Comparison of ENCODE assay signal across 15 mouse cellular contexts in genomic region chr6:52967557-52968270, GRCm38 (mm10).
DNase-seq lines count a peak whose midpoint lies in the region; ATAC-seq lines count a peak whose summit lies in the region.
"Had no signal": no experiment of that assay in that cellular context is flagged by ENCODE, and none has a peak within 500 bp of the region (broad histone marks: within the 10 kb centered on the region; RNA-seq: fewer than 3 reads in every experiment).

No protein-coding gene starts in this region.

- no peaks in the 10 kb centered on the region for H3K36me3 ChIP-seq in kidney, embryonic 15.5 days
- H3K36me3 ChIP-seq in embryonic facial prominence, embryonic 11.5 days (replicated peaks; ENCODE audit: control insufficient read depth, insufficient read depth, low read depth, low read length), result no peaks in the 10 kb centered on the region
- no peaks in the 10 kb centered on the region for H3K36me3 ChIP-seq in intestine, embryonic 16.5 days (ENCODE audit: control insufficient read depth, insufficient read depth, low read length)
- H3K36me3 ChIP-seq in stomach, embryonic 16.5 days (ENCODE audit: control insufficient read depth, insufficient read depth, low read length), result no peaks in the 10 kb centered on the region
- H3K36me3 ChIP-seq: liver, embryonic 15.5 days; neural tube, embryonic 15.5 days had no signal

- no peak overlapping the region for H3K4me3 ChIP-seq in kidney, embryonic 15.5 days (replicated peaks)
- H3K4me3 ChIP-seq in embryonic facial prominence, embryonic 11.5 days (ENCODE audit: low read depth, low read length), result no peak overlapping the region
- no peak overlapping the region for H3K4me3 ChIP-seq in intestine, embryonic 16.5 days (ENCODE audit: low read length)
- no peak overlapping the region for H3K4me3 ChIP-seq in stomach, embryonic 16.5 days (replicated peaks; ENCODE audit: low read length)
- H3K4me3 ChIP-seq: left cerebral cortex, adult 2 months; liver, embryonic 15.5 days; neural tube, embryonic 15.5 days had no signal

- no peak overlapping the region for H3K9ac ChIP-seq in kidney, embryonic 15.5 days
- H3K9ac ChIP-seq in embryonic facial prominence, embryonic 11.5 days (replicated peaks; ENCODE audit: low read length), result no peak overlapping the region
- H3K9ac ChIP-seq in intestine, embryonic 16.5 days (ENCODE audit: low read depth, low read length), result no peak overlapping the region
- no peak overlapping the region for H3K9ac ChIP-seq in stomach, embryonic 16.5 days (ENCODE audit: low read length)
- H3K9ac ChIP-seq: forebrain, postnatal 0 days; liver, embryonic 15.5 days; neural tube, embryonic 15.5 days had no signal

- H3K27me3 ChIP-seq in kidney, embryonic 15.5 days, result no peaks in the 10 kb centered on the region
- H3K27me3 ChIP-seq in embryonic facial prominence, embryonic 11.5 days (ENCODE audit: control insufficient read depth, insufficient read depth, low read length), result no peaks in the 10 kb centered on the region
- no peaks in the 10 kb centered on the region for H3K27me3 ChIP-seq in intestine, embryonic 16.5 days (replicated peaks; ENCODE audit: control insufficient read depth, insufficient read depth, low read length)
- H3K27me3 ChIP-seq in stomach, embryonic 16.5 days (ENCODE audit: control insufficient read depth, insufficient read depth, low read length), result no peaks in the 10 kb centered on the region
- H3K27me3 ChIP-seq: CH12.LX; liver, embryonic 15.5 days; neural tube, embryonic 15.5 days had no signal

- WGBS in kidney, embryonic 15.5 days, result 43% methylated on average over 10 of the region's 10 CpGs
- 30% methylated on average over 10 of the region's 10 CpGs for WGBS in embryonic facial prominence, embryonic 11.5 days
- WGBS in intestine, embryonic 16.5 days, result 42% methylated on average over 10 of the region's 10 CpGs
- WGBS in stomach, embryonic 16.5 days, result 42% methylated on average over 10 of the region's 10 CpGs

- DNase-seq in kidney, adult 11 months, result no peak
- DNase-seq in embryonic facial prominence, embryonic 11.5 days (ENCODE audit: low spot score), result peak; percentile 64
- DNase-seq in right cerebral cortex, postnatal 4 days, result no peak
- DNase-seq in kidney, postnatal 36 days, result no peak
- DNase-seq: cerebellum, adult 9-10 months; forebrain, postnatal 0 days; gastrocnemius, postnatal 36 days; thymus, postnatal 4 days had no signal

- H3K4me1 ChIP-seq in kidney, embryonic 15.5 days, result peaks cover 42% of the 10 kb centered on the region
- H3K4me1 ChIP-seq in embryonic facial prominence, embryonic 11.5 days (ENCODE audit: control insufficient read depth, insufficient read depth, low read length), result peaks cover 2% of the 10 kb centered on the region
- peaks cover 17% of the 10 kb centered on the region for H3K4me1 ChIP-seq in intestine, embryonic 16.5 days (ENCODE audit: control insufficient read depth, insufficient read depth, low read length)
- H3K4me1 ChIP-seq in stomach, embryonic 16.5 days (ENCODE audit: control insufficient read depth, insufficient read depth, low read length), result peaks cover 36% of the 10 kb centered on the region

- no peak overlapping the region for H3K4me2 ChIP-seq in kidney, embryonic 15.5 days
- H3K4me2 ChIP-seq in embryonic facial prominence, embryonic 11.5 days (ENCODE audit: low read depth, low read length), result no peak overlapping the region
- H3K4me2 ChIP-seq in intestine, embryonic 16.5 days (ENCODE audit: low read depth, low read length), result no peak overlapping the region
- H3K4me2 ChIP-seq in stomach, embryonic 16.5 days (ENCODE audit: low read depth, low read length), result no peak overlapping the region
- H3K4me2 ChIP-seq: liver, embryonic 15.5 days; neural tube, embryonic 15.5 days had no signal

- no peak for ATAC-seq in kidney, embryonic 15.5 days (replicated peaks; ENCODE audit: low FRiP score)
- ATAC-seq in embryonic facial prominence, embryonic 11.5 days (replicated peaks; ENCODE audit: insufficient number of reproducible peaks, low FRiP score, low TSS enrichment, low read depth), result no peak; the same call in 1 of the 2 replicates
- ATAC-seq in intestine, embryonic 16.5 days, result no peak
- ATAC-seq in stomach, embryonic 16.5 days (ENCODE audit: insufficient read depth, low FRiP score), result no peak
- ATAC-seq: forebrain, postnatal 0 days had no signal

- no peaks in the 10 kb centered on the region for H3K9me3 ChIP-seq in kidney, embryonic 15.5 days (replicated peaks)
- no peaks in the 10 kb centered on the region for H3K9me3 ChIP-seq in embryonic facial prominence, embryonic 11.5 days (replicated peaks; ENCODE audit: control insufficient read depth, low read length)
- H3K9me3 ChIP-seq in intestine, embryonic 16.5 days (ENCODE audit: control insufficient read depth, low read length), result no peaks in the 10 kb centered on the region
- no peaks in the 10 kb centered on the region for H3K9me3 ChIP-seq in stomach, embryonic 16.5 days (replicated peaks; ENCODE audit: control insufficient read depth, low read length)
- H3K9me3 ChIP-seq: liver, embryonic 15.5 days; neural tube, embryonic 15.5 days had no signal

- H3K27ac ChIP-seq in kidney, embryonic 15.5 days, result peak overlapping the region; percentile 59; the same call in 1 of the 2 replicates
- H3K27ac ChIP-seq in embryonic facial prominence, embryonic 11.5 days (replicated peaks; ENCODE audit: low read depth, low read length), result peak overlapping the region; percentile 56
- H3K27ac ChIP-seq in intestine, embryonic 16.5 days (ENCODE audit: low read length), result peak overlapping the region; percentile 60
- peak overlapping the region; percentile 85 for H3K27ac ChIP-seq in stomach, embryonic 16.5 days (ENCODE audit: low read length)
- H3K27ac ChIP-seq: left cerebral cortex, adult 2 months; liver, embryonic 15.5 days; neural tube, embryonic 15.5 days had no signal
